Mouse (Mus musculus) cerebellum, adult 2 months (tissue): ENCODE data around the gene Nos3. TPM values are rescaled to one million over a fixed set of nuclear protein-coding genes. Genes with fewer than 3 reads are reported as not detected.

Experiments used
- DNase-seq, 2 experiments: peaks; one replicate each; pipeline ENCODE4 v3.0.0; 2021
- H3K27ac ChIP-seq: fragments of 200-500 bp; 2 replicates; pipeline ENCODE4 v1.5.1; 2012; ENCODE audit warnings: low read length, control low read depth, inconsistent platforms; ENCODE audit not compliant: insufficient read depth
- H3K27me3 ChIP-seq: fragments of 200-500 bp; 2 replicates; pipeline ENCODE4 v1.6.1; 2012; ENCODE audit warnings: inconsistent platforms, mild to moderate bottlenecking, low read length, moderate library complexity; ENCODE audit not compliant: control insufficient read depth, insufficient read depth
- H3K4me1 ChIP-seq: fragments of 200-500 bp; 2 replicates; pipeline ENCODE4 v1.6.1; 2011; ENCODE audit warnings: low read length; ENCODE audit not compliant: control insufficient read depth, insufficient read depth
- H3K4me3 ChIP-seq: fragments of 200-500 bp; replicated peaks from 2 replicates; pipeline ENCODE3; 2011; ENCODE audit warnings: mild to moderate bottlenecking, low read depth, low read length, control low read depth; ENCODE audit not compliant: insufficient read depth
- CTCF ChIP-seq: fragments of 200-500 bp; IDR thresholded peaks from 2 replicates; pipeline ENCODE4 v1.5.1; 2011; ENCODE audit warnings: low read depth, mild to moderate bottlenecking, control low read depth, low read length, moderate library complexity, borderline replicate concordance; ENCODE audit not compliant: insufficient read depth
- POLR2A ChIP-seq: fragments of 200-500 bp; IDR thresholded peaks from 2 replicates; pipeline ENCODE4 v1.6.1; 2011; ENCODE audit warnings: low read length, control low read depth, borderline replicate concordance; ENCODE audit not compliant: insufficient read depth
- WGBS: fragments of 180-500 bp; shearing (Covaris S2); methylation state at CpG from one replicate; pipeline ENCODE4 v1.1.7; 2018; 5-methylcytosine and 5-hydroxymethylcytosine counted together
- polyA plus RNA-seq: library from polyadenylated mRNA; depleted of rRNA; stranded (reverse); fragments of >200 nt; gene quantifications from 2 replicates; pipeline ENCODE4 v1.2.3, GENCODE M21; 2012

The Nos3 gene
- polyA plus RNA-seq, 1 experiment = 8.6 TPM

- Histone ChIP-seq H3K4me1 (peaks cover 20% of the 10 kb centered on the region), H3K27ac (no peak overlapping the region), H3K4me3 (no peak overlapping the region), H3K27me3 (no peaks in the 10 kb centered on the region)
- 47% methylated on average over 2 of the region's 2 CpGs for WGBS
- TF ChIP-seq CTCF (no peak), POLR2A (no peak)
- no peak for DNase-seq
Measured at GRCm38 (mm10) chr5:24337821-24338220, 26.8 kb upstream of the Nos3 start.

- no peak for DNase-seq
- WGBS = 86% methylated on average over 14 of the region's 14 CpGs
- Histone ChIP-seq H3K4me1 (peaks cover 16% of the 10 kb centered on the region), H3K27me3 (no peaks in the 10 kb centered on the region), H3K4me3 (no peak overlapping the region), H3K27ac (no peak overlapping the region)
- no peak for TF ChIP-seq POLR2A
- TF ChIP-seq CTCF = no peak
Measured at GRCm38 (mm10) chr5:24342205-24342963, 22.2 kb upstream of the Nos3 start.

DNA sequence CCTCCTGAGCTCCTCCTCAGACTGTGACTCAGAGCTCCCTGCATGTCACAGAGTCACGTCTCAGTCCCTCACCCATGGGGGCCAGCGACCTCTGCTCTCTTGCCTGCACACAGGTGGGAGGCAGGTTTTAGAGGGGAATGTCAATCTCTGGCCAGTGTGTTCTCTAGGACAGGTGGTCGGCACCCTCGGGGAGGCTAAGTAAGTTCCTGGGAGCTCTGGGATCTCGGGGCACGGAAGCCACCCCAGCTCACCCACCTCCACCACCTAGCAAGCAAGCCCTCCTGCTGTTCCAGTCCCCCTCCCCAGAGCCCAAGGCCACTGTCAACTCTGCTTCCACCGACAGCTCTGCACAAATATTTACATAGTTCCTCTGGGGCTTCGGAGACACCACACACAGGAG is 21.6 kb upstream of the Nos3 start:
- Histone ChIP-seq H3K27ac (no peak overlapping the region), H3K4me3 (no peak overlapping the region), H3K4me1 (peaks cover 10% of the 10 kb centered on the region), H3K27me3 (no peaks in the 10 kb centered on the region)
- no peak for TF ChIP-seq CTCF
- no peak for TF ChIP-seq POLR2A
- 75% methylated on average over 8 of the region's 8 CpGs for WGBS
- DNase-seq = no peak

DNA sequence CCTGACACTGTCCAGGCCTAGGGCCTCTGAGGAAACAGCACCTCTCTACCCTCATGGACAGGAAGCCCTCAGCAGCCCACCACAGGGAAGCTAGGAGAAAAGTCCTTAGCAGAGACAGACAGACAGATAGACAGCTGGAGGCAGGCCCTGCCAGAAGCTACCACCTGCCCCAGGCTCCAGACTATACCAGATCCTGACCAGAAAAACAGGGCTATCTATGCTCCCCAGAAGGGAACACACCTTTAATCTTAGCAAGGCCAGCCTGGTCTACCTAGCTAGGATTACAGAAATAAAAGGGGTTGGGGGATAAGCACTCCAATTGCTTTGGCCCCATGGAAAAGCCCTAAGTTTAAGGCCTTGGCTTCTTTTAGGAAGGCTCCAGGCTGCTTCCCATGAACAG is 21.2 kb upstream of the Nos3 start:
- no peak overlapping the region for H3K4me3 ChIP-seq
- H3K27me3 ChIP-seq = no peaks in the 10 kb centered on the region
- H3K4me1 ChIP-seq = peaks cover 9% of the 10 kb centered on the region
- no peak for DNase-seq
- TF ChIP-seq POLR2A (no peak), CTCF (no peak)
- no peak overlapping the region for H3K27ac ChIP-seq

GRCm38 (mm10) chr5:24343977-24344436 is 20.6 kb upstream of the Nos3 start:
- 39% methylated on average over 2 of the region's 2 CpGs for WGBS
- Histone ChIP-seq H3K4me1 (peaks cover 14% of the 10 kb centered on the region), H3K27ac (no peak overlapping the region)

DNA sequence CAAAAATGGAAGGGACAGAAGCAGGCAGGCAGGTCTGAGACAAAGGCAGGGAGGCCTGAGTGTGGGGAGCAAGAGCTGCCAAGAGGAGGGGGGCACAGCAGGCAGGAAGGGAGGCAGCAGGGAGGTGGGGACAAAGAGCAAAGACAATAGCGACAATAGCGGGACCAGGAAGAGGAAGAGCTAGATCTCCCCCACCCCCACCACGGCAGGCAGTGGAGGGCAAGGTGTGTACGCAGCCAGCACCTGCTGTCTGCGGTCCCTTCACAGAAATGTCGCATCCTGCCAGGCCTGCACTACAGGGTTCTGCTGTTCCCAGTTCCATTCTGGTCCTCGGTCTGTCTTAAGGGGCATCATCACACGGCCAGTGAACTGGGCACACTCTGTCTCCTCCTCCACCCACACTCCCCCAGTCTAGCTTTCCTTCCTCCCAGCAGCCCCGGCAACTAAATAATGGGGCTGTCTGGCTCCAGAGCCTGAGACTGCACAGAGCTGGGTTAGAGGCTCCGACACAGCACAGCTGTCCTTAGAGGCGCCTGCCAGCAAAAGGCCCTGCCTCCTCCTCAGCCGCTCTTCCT is 20.0 kb upstream of the Nos3 start:
- WGBS = 21% methylated on average over 12 of the region's 12 CpGs
- H3K4me3 ChIP-seq = no peak overlapping the region
- DNase-seq = no peak

More at GRCm38 (mm10) chr5:24343977-24344436, 20.6 kb upstream of the Nos3 start:
- Histone ChIP-seq H3K4me3 (no peak overlapping the region), H3K27me3 (no peaks in the 10 kb centered on the region)
- no peak for DNase-seq
- TF ChIP-seq POLR2A = no peak
- no peak for TF ChIP-seq CTCF

DNA sequence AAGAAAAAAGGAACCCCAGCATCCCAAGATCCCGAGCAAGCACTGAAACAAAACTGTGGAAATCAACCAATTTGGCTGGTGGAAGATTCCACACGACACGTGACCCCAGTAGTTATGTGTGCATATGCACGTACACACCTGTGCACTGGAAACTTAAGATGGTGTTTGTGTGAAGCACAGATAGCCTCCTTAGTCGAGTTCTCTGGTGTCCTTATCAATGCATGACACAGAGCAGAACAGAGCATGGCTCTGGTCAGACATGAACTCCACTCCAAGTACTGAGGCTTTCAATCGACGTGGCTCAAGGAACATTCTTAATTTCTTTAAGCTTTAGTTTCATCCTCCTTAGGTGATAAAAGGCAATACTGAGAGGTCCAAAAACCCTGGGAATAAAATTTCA is 18.3 kb upstream of the Nos3 start:
- no peak for DNase-seq
- 93% methylated on average over 7 of the region's 7 CpGs for WGBS
- no peak overlapping the region for H3K27ac ChIP-seq
- H3K4me3 ChIP-seq = no peak overlapping the region
- H3K4me1 ChIP-seq = peaks cover 25% of the 10 kb centered on the region
- TF ChIP-seq POLR2A (no peak), CTCF (no peak)
- H3K27me3 ChIP-seq = no peaks in the 10 kb centered on the region

More for the DNA sequence above, 20.0 kb upstream of the Nos3 start:
- TF ChIP-seq CTCF (no peak), POLR2A (no peak)
- H3K4me1 ChIP-seq = peaks cover 14% of the 10 kb centered on the region
- no peaks in the 10 kb centered on the region for H3K27me3 ChIP-seq
- H3K27ac ChIP-seq = no peak overlapping the region

DNA sequence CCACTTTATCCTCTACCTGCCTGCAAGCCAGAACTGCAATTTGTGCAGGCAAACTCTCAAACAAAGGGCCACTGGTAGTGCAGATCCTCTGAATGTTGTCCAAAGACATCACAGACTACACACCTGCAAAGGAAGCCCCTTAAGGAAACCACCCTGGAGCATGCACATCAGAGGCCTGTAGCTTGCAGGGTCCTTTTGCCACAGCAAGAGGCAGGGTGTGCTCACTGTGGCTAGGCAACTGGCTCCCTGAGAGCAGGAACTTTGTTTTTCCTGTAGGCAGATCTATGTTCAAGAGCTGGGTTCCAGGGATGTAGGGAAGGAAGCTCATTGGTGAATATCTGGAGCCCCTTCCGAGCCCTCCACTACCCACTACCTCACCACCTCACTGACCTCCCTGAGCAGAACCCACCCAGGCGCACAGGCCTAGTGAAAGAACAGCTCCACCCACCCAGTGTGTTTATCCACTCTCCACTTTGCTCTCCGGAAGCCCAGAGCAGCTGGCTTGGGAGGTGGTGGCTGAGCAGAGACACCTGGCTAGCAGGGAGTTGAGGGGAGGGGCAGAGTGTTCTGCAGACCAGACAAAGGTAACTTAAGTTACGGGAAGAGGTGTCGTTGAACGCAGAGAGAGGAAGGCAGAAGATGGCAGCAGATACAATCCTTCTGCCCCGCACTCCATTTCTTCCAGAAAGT is 17.3 kb upstream of the Nos3 start:
- Histone ChIP-seq H3K27ac (no peak overlapping the region), H3K4me1 (peaks cover 25% of the 10 kb centered on the region), H3K27me3 (no peaks in the 10 kb centered on the region), H3K4me3 (no peak overlapping the region)
- 86% methylated on average over 7 of the region's 7 CpGs for whole genome bisulfite sequencing
- TF ChIP-seq CTCF (no peak), POLR2A (no peak)
- DNase-seq = no peak
